Mouse (Mus musculus): ENCODE data around the gene Cdpf1. TPM values are rescaled to one million over a fixed set of nuclear protein-coding genes. Genes with fewer than 3 reads are reported as not detected.

Gene Cdpf1
- polyA plus RNA-seq, 1 experiment from 2014 or later = 17.8 TPM

Other genes with a start within 250 kb of the Cdpf1 start
- gene Wnt7b, start 229.2 kb downstream of the Cdpf1 start, polyA plus RNA-seq (2015; fragmentation: Nextera tagmentation; extraction: Ambion mirVana) = 84.0 and 92.2 TPM in 2 replicates
- gene Ppara, start 76.7 kb downstream of the Cdpf1 start, polyA plus RNA-seq (2015; fragmentation: Nextera tagmentation; extraction: Ambion mirVana) = 0.44 and 0.63 TPM in 2 replicates
- not detected in 2 replicates for gene Pkdrej, start 10.0 kb upstream of the Cdpf1 start, polyA plus RNA-seq (2015; fragmentation: Nextera tagmentation; extraction: Ambion mirVana)
- gene Ttc38, start 20.6 kb upstream of the Cdpf1 start, polyA plus RNA-seq (2015; fragmentation: Nextera tagmentation; extraction: Ambion mirVana) = 2.9 and 3.4 TPM in 2 replicates
- 31.0 and 31.4 TPM in 2 replicates for gene Gtse1, start 48.0 kb upstream of the Cdpf1 start, polyA plus RNA-seq (2015; fragmentation: Nextera tagmentation; extraction: Ambion mirVana)
- gene Trmu, start 67.6 kb upstream of the Cdpf1 start, polyA plus RNA-seq (2015; fragmentation: Nextera tagmentation; extraction: Ambion mirVana) = 45.2 and 53.2 TPM in 2 replicates
- gene Celsr1, start 222.1 kb upstream of the Cdpf1 start, polyA plus RNA-seq (2015; fragmentation: Nextera tagmentation; extraction: Ambion mirVana) = 6.6 and 7.1 TPM in 2 replicates
- 30.1 and 31.6 TPM in 2 replicates for gene Gramd4, start 246.0 kb upstream of the Cdpf1 start, polyA plus RNA-seq (2015; fragmentation: Nextera tagmentation; extraction: Ambion mirVana)